Mouse (Mus musculus) spleen, embryonic (tissue): ENCODE results near the gene Gpd1.

Source experiments
- CTCF ChIA-PET: fragments of 350-600 bp; sonication (Branson Sonifier 250); formaldehyde crosslinking; loops from one replicate; lab custom pipeline; 2022; lab: Charles Lee

The Gpd1 gene

DNA sequence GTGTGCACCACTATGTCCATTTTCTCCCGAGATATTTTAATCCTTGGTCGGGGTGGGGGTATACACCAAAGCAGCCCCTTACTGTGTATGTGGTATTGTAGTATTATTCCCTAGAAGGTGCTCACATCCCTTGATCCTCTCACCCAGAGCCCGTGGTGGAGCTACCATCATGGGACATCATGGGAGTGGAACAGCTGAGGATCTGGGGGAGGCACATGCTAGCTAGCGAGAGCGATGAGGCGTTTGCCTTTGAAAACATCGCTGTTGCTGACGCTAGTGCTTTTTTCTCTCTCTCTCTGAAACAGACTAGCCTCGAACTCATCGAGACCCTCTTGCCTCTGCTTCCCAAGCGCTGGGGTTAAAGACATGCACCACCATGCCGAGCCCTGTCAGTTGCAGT, 501 bp upstream of the Gpd1 start:
- CTCF ChIA-PET = interaction anchor here (0.6 kb wide), 1 partner anchor 11 kb away, joined by 3 read pairs; no protein-coding TSS in a partner anchor

GRCm38 (mm10) chr15:99718461-99719021, 1.2 kb downstream of the Gpd1 start:
- CTCF ChIA-PET = no interaction called here

- CTCF ChIA-PET = interaction anchor here (0.6 kb wide), 2 partner anchors 13 to 325 kb away, joined by 5 to 11 read pairs; no protein-coding TSS in a partner anchor
These were observed 2.5 kb downstream of the Gpd1 start for GRCm38 (mm10) chr15:99719865-99720264.

- CTCF ChIA-PET = no interaction called here
These were observed 4.8 kb downstream of the Gpd1 start for GRCm38 (mm10) chr15:99721921-99722743.

DNA sequence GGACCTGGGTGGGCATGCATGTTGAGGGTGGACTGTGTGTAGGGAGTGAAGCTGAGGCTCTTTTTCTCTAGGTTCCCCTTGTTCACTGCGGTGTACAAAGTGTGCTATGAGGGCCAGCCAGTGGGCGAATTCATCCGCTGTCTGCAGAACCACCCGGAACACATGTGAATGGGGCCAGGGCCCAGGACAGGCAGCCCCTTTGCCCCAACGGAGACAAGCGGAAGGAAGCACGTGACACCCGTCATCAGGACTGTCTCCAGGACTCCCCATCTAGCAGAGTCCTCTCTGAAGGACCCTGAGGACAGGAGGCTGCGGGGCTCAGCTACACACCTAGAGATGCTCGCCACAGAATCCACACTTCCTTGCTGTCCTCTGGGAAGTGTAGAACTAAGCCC, 5.8 kb downstream of the Gpd1 start:
- CTCF ChIA-PET = no interaction called here

- CTCF ChIA-PET = no interaction called here
These were observed 6.4 kb downstream of the Gpd1 start for GRCm38 (mm10) chr15:99723515-99724291.

DNA sequence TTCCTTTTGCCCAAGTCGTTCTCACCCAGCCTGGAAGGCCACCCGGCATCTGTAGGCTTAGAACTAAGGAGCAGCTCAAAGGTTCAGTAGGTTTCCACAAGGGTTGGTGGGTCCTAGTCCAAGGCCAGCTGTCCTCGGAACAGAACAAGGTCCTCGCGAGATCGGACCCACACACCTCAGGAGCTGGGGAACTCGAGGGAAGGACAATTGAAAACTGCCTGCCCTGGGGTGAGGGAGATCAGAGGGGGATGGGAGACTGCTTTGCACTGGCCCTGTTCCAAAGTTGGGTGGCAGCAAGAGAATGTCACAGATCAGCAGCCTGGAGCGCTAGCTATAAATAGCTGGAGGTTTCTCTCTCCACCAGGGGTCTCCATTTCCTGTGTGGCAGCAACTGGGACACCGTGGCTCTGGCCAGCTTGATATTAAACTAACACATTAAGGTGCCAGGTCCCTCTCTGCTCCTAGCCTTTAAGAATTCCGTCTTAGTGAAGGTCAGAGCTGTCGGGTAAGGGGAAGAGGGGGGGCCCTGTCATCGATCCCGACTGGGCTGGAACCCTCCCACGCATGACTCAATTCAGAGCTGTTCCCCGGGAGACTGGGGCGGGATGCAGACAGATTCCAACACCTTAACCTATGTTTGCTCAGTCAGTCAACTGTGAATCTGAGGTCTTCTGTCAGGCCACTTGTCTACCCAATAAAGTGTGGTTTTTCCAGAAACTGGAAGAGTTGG, 7.1 kb downstream of the Gpd1 start:
- CTCF ChIA-PET = interaction anchor here (1.1 kb wide), 1 partner anchor 54 kb away, joined by 3 read pairs; no protein-coding TSS in a partner anchor

DNA sequence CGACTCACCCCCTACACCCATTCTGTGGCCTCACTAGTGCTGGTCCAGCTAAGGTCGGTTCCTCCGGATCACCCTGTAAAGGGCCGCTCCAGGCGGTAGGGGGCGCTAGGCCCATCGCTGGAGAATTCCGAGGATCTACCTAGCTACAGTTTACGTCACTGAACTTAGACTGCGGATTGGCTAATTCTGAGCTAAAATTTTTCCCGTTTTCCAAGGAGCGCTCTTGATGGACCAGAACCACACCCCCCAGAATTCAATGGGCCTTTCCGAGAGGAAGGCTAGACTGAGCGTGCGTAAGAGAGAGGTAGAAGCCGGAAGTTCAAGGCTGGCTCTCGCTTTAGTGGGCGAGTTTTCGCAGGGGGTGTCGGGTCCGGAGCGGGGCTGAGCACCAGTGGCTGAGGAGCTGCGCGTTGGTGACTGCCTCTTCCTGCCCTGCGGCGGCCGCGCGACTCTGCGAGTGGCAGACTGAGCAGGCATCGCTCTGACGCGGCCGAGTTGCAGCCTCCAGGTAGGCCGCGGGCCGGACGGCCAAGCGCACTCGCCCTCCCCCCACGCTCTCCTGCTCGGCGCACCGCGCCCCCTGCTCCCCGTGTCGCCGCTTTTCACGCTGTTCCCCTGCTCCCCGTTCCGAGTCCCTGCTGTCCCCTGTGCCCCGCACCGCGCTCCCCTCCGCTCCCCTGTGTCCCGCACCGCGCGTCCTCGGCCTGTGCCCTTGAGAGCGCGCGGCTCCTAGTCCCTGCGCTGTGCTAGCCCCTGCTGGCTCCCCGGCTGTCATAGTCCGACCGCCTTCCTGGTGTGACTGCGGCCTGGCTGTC, 8.2 kb downstream of the Gpd1 start, which contains the start of gene Cox14:
TSS of gene Cox14 (plus strand) at position 278 of the 815 bp plus-strand sequence.
- CTCF ChIA-PET = interaction anchor here (0.6 to 1.1 kb wide), 2 partner anchors 53 to 1159 kb away, joined by 3 read pairs; no protein-coding TSS in a partner anchor

- CTCF ChIA-PET = interaction anchor here (0.6 to 0.7 kb wide), 2 partner anchors 11 to 709 kb away, joined by 3 to 5 read pairs; no protein-coding TSS in a partner anchor
These were observed 9.2 kb downstream of the Gpd1 start for GRCm38 (mm10) chr15:99726549-99726948.

DNA sequence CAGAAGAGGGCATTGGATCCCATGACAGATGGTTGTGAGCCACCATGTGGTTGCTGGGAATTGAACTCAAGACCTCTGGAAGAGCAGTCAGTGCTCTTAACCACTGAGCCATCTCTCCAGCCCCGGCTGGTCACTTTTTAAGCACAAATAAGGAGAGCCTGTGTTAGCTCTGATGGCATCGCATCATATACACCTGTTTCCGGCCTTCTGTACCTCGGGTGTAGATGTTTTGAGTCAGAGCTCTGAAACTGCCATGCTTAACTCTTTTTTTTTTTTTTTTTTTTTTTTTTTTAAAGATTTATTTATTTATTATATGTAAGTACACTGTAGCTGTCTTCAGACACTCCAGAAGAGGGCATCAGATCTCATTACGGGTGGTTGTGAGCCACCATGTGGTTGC, 9.7 kb downstream of the Gpd1 start:
- CTCF ChIA-PET = interaction anchor here (0.6 to 0.7 kb wide), 2 partner anchors 11 to 708 kb away, joined by 3 to 5 read pairs; no protein-coding TSS in a partner anchor

DNA sequence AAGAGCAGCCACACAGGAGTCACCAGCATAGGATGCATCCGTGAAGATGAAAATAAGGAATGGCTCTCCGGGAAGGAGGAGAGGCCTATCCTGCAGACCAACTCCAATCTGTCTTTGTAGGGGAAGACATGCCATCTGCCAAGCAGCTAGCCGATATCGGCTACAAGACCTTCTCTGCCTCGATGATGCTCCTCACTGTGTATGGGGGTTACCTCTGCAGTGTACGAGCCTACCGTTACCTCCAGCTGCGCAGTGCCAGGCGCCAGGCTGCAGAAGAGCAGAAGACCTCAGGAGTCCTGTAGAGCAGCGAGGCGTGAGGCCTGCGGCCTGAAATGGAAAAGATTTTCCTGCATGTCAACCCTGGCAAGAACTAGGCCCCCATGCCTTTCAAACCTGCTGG, 10.2 kb downstream of the Gpd1 start:
- CTCF ChIA-PET = no interaction called here

DNA sequence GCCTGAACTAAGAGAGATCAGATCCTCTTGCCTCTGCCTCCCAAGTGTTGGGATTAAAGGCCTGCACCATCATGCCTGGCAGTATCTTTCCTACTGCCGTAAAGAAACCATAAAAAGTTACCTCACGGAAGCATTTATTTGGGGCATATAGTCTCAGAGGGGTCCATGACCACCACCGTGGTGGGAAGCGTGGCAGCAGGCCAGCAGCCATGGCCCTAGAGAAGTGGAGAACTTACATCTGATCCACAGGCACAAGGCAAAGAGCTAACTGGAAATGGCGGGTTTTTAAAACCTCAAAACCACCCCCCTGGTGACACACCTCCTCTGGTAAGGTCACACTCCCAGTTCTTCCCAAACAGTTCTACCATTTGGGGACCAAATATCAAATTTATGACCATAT, 10.9 kb downstream of the Gpd1 start:
- CTCF ChIA-PET = interaction anchor here (1.1 kb wide), 1 partner anchor 10 kb away, joined by 6 read pairs; no protein-coding TSS in a partner anchor

DNA sequence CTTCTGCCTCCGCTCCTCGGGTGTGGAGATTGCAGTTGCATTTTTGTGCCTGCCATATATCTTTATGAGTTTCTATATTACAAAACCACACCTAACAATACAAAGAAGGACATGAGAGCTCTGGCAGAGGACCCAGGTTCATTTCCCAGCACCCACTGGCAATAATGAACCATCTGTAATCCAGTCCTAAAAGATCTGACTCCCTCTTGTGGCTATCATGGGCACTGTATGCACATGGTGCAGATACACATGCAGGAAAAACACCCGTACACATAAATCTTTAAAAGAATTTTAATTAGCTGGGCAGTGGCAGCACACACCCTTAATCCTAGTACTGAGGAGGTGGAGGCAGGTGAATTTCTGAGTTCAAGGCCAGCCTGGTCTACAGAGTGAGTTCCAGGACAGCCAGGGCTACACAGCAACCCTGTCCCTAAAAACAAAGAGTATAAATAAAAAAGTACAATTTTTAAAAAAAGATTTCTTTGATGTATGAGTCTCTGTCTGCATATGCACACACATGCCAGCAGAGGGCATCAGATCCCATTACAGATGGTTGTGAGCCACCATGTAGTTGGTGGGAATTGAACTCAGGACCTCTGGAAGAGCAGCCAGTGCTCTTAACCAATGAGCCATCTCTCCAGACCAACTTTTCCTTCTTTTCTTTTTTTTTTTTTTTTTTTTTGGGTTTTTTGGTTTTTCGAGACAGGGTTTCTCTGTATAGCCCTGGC, 11.9 kb downstream of the Gpd1 start:
- CTCF ChIA-PET = interaction anchor here (0.7 to 1.1 kb wide), 3 partner anchors 9 to 162 kb away, joined by 3 to 9 read pairs (median 6); no protein-coding TSS in a partner anchor

GRCm38 (mm10) chr15:99731167-99731566, 13.9 kb downstream of the Gpd1 start:
- CTCF ChIA-PET = interaction anchor here (0.6 kb wide), 1 partner anchor 49 kb away, joined by 3 read pairs; no protein-coding TSS in a partner anchor

GRCm38 (mm10) chr15:99731678-99732077, 14.4 kb downstream of the Gpd1 start:
- CTCF ChIA-PET = interaction anchor here (0.6 kb wide), 1 partner anchor 49 kb away, joined by 3 read pairs; no protein-coding TSS in a partner anchor

GRCm38 (mm10) chr15:99733186-99733585, 15.9 kb downstream of the Gpd1 start:
- CTCF ChIA-PET = interaction anchor here (0.6 kb wide), 2 partner anchors 14 to 614 kb away, joined by 4 to 11 read pairs; no protein-coding TSS in a partner anchor

DNA sequence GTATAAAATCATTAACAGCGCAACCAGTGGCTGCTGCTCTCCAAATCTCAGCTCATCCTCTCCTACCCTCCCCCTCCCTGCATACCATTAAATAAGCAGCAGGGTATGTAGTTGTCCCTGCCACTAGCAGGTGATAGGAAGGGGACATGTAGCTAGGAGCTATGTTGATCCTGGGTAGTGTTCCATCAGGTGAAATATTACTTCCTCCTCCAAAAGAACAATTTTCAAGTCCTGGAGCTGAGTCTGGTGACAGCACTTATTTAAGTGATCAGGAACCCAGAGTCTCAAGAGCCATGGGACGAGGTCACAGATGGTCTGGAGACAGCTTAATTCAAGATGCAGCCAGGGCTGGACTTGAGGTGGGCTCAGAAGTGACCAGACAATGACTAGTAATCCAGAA, 18.3 kb downstream of the Gpd1 start:
- CTCF ChIA-PET = no interaction called here

DNA sequence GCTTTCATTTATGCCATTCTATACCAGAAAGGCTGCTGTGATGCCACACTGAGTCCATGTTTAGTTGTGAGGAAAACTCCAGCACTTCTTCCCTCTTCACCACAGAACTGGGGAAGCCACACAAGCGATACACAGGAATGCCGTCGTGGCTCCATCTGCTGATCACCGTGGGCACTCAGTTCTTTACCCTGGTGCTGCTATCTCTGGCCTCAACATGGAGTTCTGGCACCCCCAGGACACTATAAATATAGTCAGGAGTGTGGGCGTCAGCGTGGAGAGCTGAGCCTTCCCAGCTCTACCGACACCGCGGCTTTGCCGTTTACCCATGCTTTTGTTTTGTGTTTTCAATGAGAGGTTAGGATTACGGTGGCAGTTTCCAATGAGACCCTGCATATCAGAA, 19.4 kb downstream of the Gpd1 start:
- CTCF ChIA-PET = no interaction called here

- CTCF ChIA-PET = no interaction called here
These were observed 22.9 kb downstream of the Gpd1 start for GRCm38 (mm10) chr15:99740229-99740628.
